Mouse (Mus musculus): ENCODE data around the gene Frem1. TPM values are rescaled to one million over a fixed set of nuclear protein-coding genes. Genes with fewer than 3 reads are reported as not detected.

Gene Frem1
- polyA plus RNA-seq, 1 experiment: 6.1 TPM

DNA sequence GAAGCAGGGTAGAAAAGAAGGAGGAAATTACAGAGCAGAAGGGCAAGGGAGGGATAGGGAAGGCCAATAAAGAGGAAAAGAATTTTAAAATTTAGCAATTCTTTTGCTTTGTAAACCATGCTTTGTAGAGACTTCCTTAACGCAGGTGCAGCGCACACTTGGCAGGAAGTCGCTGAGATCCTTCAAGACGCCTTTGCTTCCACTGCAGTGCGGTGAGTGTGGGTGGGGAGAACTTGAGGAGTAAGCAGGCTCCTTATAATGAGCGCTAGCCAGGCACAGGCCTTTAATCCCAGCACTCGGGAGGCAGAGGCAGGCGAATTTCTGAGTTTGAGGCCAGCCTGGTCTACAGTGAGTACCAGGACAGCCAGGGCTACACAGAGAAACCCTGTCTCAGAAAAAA lies 1.1 kb upstream of the Frem1 start:
- no peak for DNase-seq (ENCODE audit: low read depth)
- TF ChIP-seq CTCF (IDR thresholded peaks at IDR 0.05; ENCODE audit: borderline replicate concordance, extremely low read depth, insufficient read depth, insufficient read length): no peak
- TF ChIP-seq POLR2A (IDR thresholded peaks at IDR 0.05; ENCODE audit: borderline replicate concordance, extremely low read depth, insufficient read depth, insufficient read length, poor library complexity, severe bottlenecking): no peak

GRCm38 (mm10) chr4:83051176-83051575 lies 963 bp downstream of the Frem1 start:
- no peak for DNase-seq (ENCODE audit: low read depth)

GRCm38 (mm10) chr4:83050151-83050796 lies 1.9 kb downstream of the Frem1 start:
- TF ChIP-seq POLR2A (IDR thresholded peaks at IDR 0.05; ENCODE audit: borderline replicate concordance, extremely low read depth, insufficient read depth, insufficient read length, poor library complexity, severe bottlenecking): no peak
- no peak for TF ChIP-seq CTCF (IDR thresholded peaks at IDR 0.05; ENCODE audit: borderline replicate concordance, extremely low read depth, insufficient read depth, insufficient read length)
- DNase-seq (ENCODE audit: low read depth): no peak

More at GRCm38 (mm10) chr4:83051176-83051575, 963 bp downstream of the Frem1 start:
- no peak for TF ChIP-seq CTCF (IDR thresholded peaks at IDR 0.05; ENCODE audit: borderline replicate concordance, extremely low read depth, insufficient read depth, insufficient read length)
- no peak for TF ChIP-seq POLR2A (IDR thresholded peaks at IDR 0.05; ENCODE audit: borderline replicate concordance, extremely low read depth, insufficient read depth, insufficient read length, poor library complexity, severe bottlenecking)

GRCm38 (mm10) chr4:83049288-83049687 lies 2.9 kb downstream of the Frem1 start:
- DNase-seq (ENCODE audit: low read depth): no peak
- no peak for TF ChIP-seq POLR2A (IDR thresholded peaks at IDR 0.05; ENCODE audit: borderline replicate concordance, extremely low read depth, insufficient read depth, insufficient read length, poor library complexity, severe bottlenecking)
- TF ChIP-seq CTCF (IDR thresholded peaks at IDR 0.05; ENCODE audit: borderline replicate concordance, extremely low read depth, insufficient read depth, insufficient read length): no peak

- TF ChIP-seq POLR2A (IDR thresholded peaks at IDR 0.05; ENCODE audit: borderline replicate concordance, extremely low read depth, insufficient read depth, insufficient read length, poor library complexity, severe bottlenecking) (no peak), CTCF (IDR thresholded peaks at IDR 0.05; ENCODE audit: borderline replicate concordance, extremely low read depth, insufficient read depth, insufficient read length) (no peak)
- DNase-seq (ENCODE audit: low read depth): no peak
Measured at GRCm38 (mm10) chr4:83048561-83048960, 3.6 kb downstream of the Frem1 start.

GRCm38 (mm10) chr4:83046806-83047205 lies 5.3 kb downstream of the Frem1 start:
- DNase-seq (ENCODE audit: low read depth): no peak
- TF ChIP-seq POLR2A (IDR thresholded peaks at IDR 0.05; ENCODE audit: borderline replicate concordance, extremely low read depth, insufficient read depth, insufficient read length, poor library complexity, severe bottlenecking) (no peak), CTCF (IDR thresholded peaks at IDR 0.05; ENCODE audit: borderline replicate concordance, extremely low read depth, insufficient read depth, insufficient read length) (no peak)

GRCm38 (mm10) chr4:83046069-83046468 lies 6.1 kb downstream of the Frem1 start:
- TF ChIP-seq POLR2A (IDR thresholded peaks at IDR 0.05; ENCODE audit: borderline replicate concordance, extremely low read depth, insufficient read depth, insufficient read length, poor library complexity, severe bottlenecking) (no peak), CTCF (IDR thresholded peaks at IDR 0.05; ENCODE audit: borderline replicate concordance, extremely low read depth, insufficient read depth, insufficient read length) (no peak)
- no peak for DNase-seq (ENCODE audit: low read depth)

GRCm38 (mm10) chr4:83045266-83045665 lies 6.9 kb downstream of the Frem1 start:
- TF ChIP-seq CTCF (IDR thresholded peaks at IDR 0.05; ENCODE audit: borderline replicate concordance, extremely low read depth, insufficient read depth, insufficient read length) (no peak), POLR2A (IDR thresholded peaks at IDR 0.05; ENCODE audit: borderline replicate concordance, extremely low read depth, insufficient read depth, insufficient read length, poor library complexity, severe bottlenecking) (no peak)
- no peak for DNase-seq (ENCODE audit: low read depth)

DNA sequence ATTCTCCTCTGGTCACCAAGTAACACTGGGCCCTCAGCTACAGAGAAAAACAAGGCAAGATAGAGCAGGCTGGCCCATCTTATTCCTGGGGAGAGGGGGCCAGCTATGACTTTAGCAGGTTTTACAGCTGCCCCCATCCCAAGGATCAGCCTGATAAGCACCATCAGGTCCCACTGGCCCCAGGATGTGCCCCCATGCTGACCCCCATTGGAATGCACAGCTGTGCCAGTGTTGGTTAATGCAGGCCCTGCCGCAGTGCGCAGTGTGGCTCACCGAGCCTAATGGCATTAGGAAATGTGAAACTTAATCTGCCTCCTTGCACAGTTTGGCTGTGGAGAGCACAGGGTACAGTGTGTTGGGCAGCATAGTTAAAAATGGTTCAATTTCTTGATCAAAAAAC lies 11.4 kb downstream of the Frem1 start:
- DNase-seq (ENCODE audit: low read depth): no peak
- TF ChIP-seq POLR2A (IDR thresholded peaks at IDR 0.05; ENCODE audit: borderline replicate concordance, extremely low read depth, insufficient read depth, insufficient read length, poor library complexity, severe bottlenecking): no peak
- no peak for TF ChIP-seq CTCF (IDR thresholded peaks at IDR 0.05; ENCODE audit: borderline replicate concordance, extremely low read depth, insufficient read depth, insufficient read length)

- no peak for TF ChIP-seq CTCF (IDR thresholded peaks at IDR 0.05; ENCODE audit: borderline replicate concordance, extremely low read depth, insufficient read depth, insufficient read length)
- TF ChIP-seq POLR2A (IDR thresholded peaks at IDR 0.05; ENCODE audit: borderline replicate concordance, extremely low read depth, insufficient read depth, insufficient read length, poor library complexity, severe bottlenecking): no peak
Measured at GRCm38 (mm10) chr4:83032780-83033179, 19.4 kb downstream of the Frem1 start.

DNA sequence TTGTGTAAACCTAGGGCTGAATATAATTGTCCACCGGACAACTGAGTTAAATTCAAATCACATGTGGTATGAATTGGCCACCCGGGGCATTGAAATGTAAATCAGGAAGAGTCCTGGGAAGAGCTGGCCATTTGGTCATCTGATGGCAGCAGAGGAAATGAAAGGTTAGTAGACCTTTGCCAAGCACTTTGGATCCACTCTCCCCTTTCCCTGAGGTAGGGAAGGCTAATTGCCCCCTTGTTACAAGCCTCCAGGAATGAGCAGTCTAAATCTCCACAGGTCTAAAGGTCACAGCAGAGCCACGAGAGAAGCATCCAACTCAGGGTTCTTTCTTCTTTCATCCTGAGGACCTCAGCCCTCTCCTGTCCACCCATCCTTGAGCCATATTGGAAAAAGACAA lies 20.5 kb downstream of the Frem1 start:
- no peak for DNase-seq (ENCODE audit: low read depth)
- TF ChIP-seq POLR2A (IDR thresholded peaks at IDR 0.05; ENCODE audit: borderline replicate concordance, extremely low read depth, insufficient read depth, insufficient read length, poor library complexity, severe bottlenecking) (no peak), CTCF (IDR thresholded peaks at IDR 0.05; ENCODE audit: borderline replicate concordance, extremely low read depth, insufficient read depth, insufficient read length) (no peak)

More at GRCm38 (mm10) chr4:83032780-83033179, 19.4 kb downstream of the Frem1 start:
- DNase-seq (ENCODE audit: low read depth): no peak

DNA sequence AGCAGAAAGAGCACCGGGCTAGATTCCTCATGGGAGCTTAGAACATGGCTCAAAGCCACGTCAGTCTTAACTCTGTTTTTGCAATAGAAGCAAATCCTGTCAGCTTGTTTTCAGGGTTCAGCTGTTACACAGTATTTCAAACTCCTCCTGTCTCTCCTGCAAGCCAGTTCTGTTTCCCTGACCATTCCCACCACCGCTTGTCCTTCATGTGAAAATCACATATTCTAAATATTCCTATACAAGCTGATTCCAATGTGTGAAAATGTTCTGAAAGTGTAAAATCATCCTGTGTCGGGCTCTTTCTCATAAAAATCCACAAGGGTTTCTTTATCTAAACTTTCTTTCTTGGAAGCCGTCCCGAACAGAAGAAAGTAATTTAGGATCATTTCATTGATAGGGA lies 22.0 kb downstream of the Frem1 start:
- no peak for DNase-seq (ENCODE audit: low read depth)
- TF ChIP-seq POLR2A (IDR thresholded peaks at IDR 0.05; ENCODE audit: borderline replicate concordance, extremely low read depth, insufficient read depth, insufficient read length, poor library complexity, severe bottlenecking) (no peak), CTCF (IDR thresholded peaks at IDR 0.05; ENCODE audit: borderline replicate concordance, extremely low read depth, insufficient read depth, insufficient read length) (no peak)

All from brain, embryonic 14.5 days (tissue).